Mouse (Mus musculus) fibroblast of lung, adult 2 months (primary cell): ENCODE data around the gene Tmem183a.

ENCODE experiments used
- DNase-seq: peaks from one replicate; pipeline ENCODE4 v3.0.0-alpha.2; 2011; ENCODE audit warnings: low read depth

The Tmem183a gene

DNA sequence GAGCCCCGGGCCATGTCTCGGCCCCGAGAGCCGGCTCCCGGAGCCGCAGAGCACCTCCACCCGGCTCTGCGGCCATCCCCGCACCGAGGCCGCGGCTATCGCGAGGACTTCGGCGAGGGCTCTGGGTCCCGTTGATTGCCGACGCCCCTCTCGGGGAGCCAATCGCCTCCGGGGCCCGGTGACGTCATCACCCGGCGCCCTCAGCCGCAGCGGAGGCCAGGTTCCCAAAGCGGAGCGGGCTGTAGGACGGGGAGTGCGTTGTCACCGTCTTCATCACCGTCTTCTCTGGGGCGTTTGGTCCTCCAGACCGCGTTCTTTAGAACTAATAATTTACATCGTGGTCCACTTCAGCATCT, at the start of gene Tmem183a:
Gene Tmem183a, minus strand, starts transcription at position 123 of the 356 bp plus-strand sequence.
- DNase-seq, result peak; percentile 81

DNA sequence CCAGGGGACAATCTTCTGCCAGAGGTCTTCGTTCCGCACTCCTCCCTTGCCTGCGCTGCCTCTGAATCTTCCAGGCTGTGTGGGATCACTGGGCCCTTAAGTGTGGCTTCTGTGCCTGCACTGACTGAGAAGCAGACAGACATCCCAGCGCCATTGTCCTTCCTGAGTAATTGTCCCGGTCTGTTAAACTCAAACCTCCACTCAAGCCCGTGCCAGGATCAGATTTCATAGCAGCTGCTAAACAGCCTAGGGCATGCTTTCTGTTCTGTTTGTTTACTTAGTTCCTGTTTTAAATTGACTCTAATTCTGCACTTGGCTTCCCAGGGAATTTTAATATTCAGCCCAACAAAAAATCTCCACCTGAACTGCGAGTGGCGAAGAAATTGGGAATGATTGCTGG, 46.3 kb upstream of the Tmem183a start:
- no peak for DNase-seq

DNA sequence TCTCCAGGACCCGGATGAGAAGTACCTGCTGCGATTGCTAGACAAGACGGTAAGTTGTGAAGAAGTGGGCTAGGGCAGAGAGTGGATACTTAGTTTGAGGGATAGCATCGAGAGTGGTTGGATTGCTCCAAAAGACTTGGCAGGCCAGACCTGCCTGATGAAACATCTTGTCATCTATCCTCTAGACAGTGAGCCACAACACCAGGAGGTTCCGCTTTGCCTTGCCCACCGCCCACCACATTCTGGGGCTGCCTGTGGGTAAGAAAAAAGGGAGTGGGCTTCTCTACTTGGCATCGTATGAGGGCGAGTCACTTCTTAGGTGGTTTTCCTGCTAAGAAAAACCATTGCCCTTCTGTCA, 44.6 kb upstream of the Tmem183a start:
- no peak for DNase-seq

DNA sequence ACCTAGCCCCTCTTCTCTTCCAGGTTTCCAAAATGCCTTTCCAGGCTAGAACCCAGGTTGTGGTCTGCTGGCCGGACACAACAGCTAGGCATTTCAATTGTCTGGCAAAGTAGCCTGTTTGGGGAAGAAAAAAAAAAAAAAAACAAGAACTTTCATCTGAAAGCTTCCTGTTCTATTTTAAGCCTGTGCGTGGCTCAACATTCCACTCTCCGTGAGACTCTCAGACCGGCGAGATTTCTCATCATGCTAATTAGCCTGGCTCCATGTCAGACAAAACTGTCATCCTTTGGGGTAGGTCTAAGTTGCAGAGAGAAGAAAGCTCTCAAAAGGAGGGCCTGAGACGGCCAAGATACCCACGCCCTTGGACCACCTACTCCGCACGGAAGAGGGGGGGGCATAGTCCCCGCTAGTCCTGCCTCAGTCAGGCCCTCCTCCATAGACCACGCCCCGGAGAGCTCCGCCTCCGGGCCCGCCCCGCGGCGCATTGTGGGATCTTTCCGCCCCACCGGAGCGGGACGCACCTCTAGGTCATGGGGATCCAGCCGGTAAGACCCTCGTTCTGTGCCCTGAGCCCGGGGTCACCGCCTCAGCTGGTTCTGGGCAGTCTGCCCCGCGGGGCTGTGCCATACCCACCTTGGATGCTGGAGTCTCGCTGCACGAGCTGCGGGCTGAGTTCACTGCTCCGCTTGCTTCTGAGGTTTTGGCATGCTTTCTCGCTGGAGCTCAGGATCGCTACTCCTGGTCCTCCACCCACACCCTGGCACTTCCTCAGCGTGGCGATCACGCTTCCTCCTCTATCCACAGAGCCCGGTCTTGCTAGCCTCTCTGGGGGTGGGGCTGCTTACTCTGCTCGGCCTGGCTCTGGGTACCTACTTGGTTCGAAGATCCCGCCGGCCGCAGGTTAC, 44.0 kb upstream of the Tmem183a start, which contains the start of gene Cyb5r1:
Gene Cyb5r1, plus strand, starts transcription at position 51 of the 905 bp plus-strand sequence.
- peak; percentile 56 for DNase-seq

- no peak for DNase-seq
These were observed 38.0 kb upstream of the Tmem183a start for GRCm38 (mm10) chr1:134399735-134400134.

GRCm38 (mm10) chr1:134398210-134398609, 36.4 kb upstream of the Tmem183a start:
- no peak for DNase-seq

DNA sequence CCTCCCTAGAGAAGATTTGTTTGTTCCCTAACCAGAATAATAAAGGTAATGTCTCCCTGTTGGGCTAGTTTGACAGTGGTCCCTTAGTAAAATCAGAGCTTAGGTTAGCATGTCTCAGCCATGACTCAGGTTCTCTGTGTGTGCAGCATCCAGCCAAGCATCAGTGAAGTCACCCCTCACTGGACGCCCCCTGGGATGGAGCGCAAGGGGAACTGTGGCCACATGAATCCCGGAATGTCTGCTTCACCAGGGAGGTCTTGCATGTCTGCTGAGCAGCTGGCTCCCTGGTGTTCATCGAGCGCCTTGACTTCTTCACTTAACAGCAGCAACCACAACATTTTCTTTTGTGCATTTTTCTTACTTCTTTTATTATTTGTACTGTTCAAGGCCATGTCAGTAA, 32.0 kb upstream of the Tmem183a start:
- DNase-seq, result no peak

- no peak for DNase-seq
These were observed 23.9 kb upstream of the Tmem183a start, which contains the start of gene 4933406M09Rik for GRCm38 (mm10) chr1:134385666-134386065. Gene 4933406M09Rik, plus strand, starts transcription at chr1:134385940.

GRCm38 (mm10) chr1:134385176-134385575, 23.4 kb upstream of the Tmem183a start:
- no peak for DNase-seq

DNA sequence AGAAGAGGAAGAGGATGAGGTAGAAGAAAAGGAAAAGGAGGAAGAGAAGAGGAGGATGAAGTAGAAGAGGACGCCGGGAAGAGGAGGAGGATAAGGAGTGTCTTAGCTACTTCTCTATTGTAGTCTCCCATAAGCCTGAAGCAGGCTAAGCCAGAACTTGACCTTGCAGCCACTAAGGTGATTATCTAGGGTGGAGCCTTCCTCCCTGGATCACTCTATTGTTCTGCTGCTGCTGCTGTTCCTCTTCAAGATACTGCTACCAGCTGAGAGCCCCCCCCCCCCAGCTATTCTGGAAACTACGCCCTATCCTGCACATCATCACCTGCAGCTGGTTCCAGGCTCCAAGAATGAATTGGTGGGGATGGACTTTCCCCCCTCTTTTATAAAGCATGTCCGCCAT, 22.8 kb upstream of the Tmem183a start:
- no peak for DNase-seq

- no peak for DNase-seq
These were observed 20.2 kb upstream of the Tmem183a start for GRCm38 (mm10) chr1:134381795-134382625.

DNA sequence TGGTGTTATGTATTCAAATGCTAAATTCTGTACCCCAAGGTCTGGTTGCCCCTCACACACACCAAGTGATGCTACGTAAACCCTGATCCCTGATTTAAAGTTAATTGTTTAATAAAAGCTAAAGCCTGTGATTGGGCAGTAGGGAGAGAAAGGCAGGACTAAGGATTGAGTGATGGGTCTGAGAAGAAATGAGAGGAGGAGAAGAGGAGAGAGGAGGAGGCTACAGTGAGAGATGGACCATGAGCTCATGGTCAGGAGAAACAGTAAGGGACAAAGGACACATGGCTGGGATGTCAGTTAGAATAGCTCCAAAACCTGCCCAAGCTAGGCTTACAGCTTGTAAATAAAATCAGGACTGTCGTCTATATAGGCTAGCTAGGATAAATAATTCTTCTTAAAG, 19.3 kb upstream of the Tmem183a start:
- no peak for DNase-seq

DNA sequence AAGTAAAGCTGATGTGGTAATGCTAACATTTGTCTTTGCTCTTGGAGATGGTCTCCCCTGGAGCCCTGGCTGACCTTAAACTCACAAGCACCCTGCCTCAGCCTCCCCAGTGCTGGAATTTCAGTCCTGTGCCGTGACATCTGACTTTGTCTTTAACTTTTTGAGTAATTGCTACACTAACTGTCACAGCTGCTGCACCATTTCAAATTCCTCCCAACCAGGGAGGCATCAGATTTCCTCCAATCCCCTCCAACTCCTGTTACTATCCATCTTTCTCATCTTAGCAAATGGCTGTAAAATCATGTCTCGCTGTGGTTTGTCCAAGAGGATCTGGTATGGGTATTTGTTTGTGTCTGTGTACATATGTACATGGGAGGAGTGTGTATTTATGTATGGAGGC, 12.3 kb upstream of the Tmem183a start:
- no peak for DNase-seq

GRCm38 (mm10) chr1:134368777-134369337, 7.1 kb upstream of the Tmem183a start:
- DNase-seq, result peak; percentile 36

DNA sequence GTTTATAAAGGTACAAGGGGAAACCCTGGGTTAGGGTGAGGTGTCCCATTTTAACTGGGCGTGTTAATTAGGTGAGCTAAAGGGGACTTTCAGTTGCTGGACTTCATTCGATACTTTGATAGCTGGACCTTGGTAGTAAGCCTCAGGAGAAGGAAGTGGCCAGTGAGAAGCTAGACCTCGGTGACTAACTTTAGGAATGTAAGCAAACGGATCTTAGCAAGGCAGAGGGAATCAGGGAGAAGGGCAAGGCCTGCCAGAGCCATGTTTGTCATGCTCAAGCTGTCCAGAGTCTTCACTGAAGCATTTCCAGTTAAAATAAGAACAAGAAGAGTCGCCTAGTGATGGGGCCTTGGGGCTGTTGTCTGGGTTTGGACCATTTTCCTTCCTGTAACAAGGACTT, 3.7 kb upstream of the Tmem183a start:
- no peak for DNase-seq

DNA sequence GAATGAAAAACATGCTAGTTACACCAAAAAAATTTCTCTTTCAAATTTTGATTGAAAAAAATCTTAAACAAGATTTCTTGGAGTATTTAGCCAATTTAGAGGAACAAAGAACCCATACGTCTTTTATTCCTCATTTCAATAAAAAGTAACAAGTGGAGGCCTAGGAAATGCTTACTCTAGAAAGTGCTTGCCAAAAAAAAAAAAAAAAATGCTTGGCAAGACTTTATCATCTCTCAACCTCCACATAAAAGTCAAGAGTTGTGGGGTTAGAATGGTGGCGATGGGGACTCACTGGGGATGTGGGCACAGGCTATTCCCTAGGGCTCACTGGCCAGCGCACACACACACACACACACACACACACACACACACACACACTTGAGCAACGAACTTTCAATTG, 1.4 kb upstream of the Tmem183a start:
- DNase-seq, result no peak

DNA sequence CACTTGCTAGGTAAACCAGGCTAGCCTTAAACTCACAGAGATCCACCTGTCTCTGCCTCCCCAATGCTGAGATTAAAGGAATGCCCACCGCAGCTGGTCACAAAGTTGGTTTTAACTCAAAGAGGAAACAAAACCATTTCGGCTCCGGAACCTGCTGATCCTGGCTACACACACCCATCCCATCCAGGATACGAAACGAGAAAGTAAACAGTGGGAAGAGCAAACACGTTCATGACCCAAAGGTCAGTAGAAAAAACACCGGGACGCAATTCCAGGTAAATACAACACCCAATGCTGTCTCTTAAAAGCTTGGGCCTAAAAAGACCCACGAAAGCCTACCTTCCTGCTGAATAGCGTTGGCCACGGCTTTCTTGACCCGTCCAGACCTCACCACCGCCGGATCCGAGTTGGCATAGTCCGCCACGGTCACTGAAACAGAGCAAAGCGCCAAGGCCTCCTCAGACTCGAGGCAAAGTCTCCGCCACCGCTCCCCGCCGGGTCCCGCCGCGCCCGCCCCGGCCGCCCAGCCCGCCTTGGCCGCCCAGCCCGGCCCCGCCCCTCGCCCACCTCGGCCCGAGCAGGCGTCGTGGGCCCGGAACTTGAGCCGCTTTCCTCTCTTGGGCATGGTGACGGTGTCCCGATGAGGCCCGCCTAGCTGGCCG, 453 bp downstream of the Tmem183a start:
- no peak for DNase-seq

DNA sequence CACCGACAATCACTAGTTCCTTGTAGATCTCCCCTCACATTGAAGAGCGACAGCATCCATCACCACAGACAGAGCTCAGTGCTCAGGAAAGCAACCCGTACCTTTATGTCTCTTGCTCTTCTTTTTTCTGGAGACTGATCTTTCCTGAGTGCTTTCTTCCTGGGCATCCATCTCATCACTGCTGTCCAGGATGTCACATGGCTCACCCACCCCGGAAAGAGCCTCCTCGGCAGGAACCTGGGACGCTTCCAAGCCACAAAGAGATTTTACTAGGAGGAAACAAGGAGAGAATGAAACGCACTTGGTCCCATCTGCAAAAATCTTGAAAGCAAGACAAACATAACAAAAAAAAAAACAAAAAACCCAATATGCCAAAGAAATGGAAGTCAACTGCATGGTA, 1.1 kb downstream of the Tmem183a start:
- no peak for DNase-seq

- no peak for DNase-seq
These were observed 4.3 kb downstream of the Tmem183a start for GRCm38 (mm10) chr1:134357461-134357860.

DNA sequence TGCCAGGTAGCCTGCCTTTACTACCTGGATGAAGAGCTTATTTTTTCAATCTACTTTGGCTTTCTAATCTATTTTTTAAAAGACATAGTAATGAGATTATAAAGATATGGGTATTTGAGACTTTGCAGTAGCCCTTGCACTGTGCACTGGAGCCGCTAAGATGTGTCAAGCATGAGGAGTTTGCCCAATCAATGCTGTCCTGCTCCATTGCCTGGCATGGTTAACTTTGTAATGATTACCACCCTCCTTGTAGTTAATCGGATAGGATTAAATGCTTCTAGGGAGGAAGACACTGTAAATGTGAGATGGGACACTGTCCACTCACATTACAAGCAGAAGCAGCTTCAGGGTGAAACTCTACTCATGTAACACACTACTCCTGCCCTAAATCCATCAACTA, 8.5 kb downstream of the Tmem183a start:
- DNase-seq, result no peak

DNA sequence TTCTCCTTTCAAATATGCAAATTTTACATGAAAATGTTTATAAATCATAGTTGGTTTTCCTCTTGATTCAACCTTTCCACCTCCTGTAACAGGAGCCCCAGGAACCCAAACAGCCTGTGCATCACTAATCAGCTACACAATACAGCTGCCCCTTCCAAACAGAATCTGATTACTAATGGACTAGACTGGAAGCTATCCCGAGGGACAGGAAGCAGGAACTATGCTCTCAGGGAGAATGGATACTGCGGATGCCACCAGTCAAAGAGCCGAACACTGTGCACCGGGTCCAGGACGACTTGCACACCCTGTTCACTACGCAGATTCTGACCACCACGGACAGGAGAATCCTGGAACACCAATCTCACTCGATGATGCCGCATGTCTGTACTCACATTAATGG, 14.0 kb downstream of the Tmem183a start:
- no peak for DNase-seq

DNA sequence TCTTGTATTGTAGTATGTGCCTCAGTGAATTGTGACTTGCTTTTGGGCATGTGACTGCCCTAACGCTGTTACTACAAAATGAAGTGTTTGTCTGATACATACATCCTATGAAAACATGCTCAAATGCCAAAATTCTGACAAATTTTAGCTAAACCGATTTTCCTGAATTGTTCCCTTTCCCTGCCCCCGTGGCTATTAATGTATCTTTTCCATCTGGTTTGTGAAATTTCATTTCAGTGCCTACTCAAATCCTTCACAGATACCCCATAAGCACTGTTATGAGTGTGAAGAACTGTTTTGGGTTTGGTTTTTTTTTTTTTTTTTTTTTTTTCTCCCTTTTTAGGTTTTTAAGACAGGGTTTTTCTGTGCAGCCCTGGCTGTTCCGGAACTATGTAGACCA, 16.7 kb downstream of the Tmem183a start:
- no peak for DNase-seq
